Mouse (Mus musculus) liver, embryonic 12.5 days (tissue): ENCODE measurements around the gene Gpn2. TPM values are rescaled to one million over a fixed set of nuclear protein-coding genes. Genes with fewer than 3 reads are reported as not detected.
A peak's percentile ranks its signal among the peaks of the same experiment; 100 is the strongest.

Experiments
- ATAC-seq: fragments of 200-750 bp; cut with Nextera tagmentation; 2 replicates; pipeline ENCODE4 v1.8.0; 2017; ENCODE audit warnings: moderate number of reproducible peaks, mild to moderate bottlenecking, moderate library complexity
- H3K27ac ChIP-seq: fragments of 300-500 bp; sonication (generic); 2 replicates; pipeline ENCODE4 v1.5.1; 2016; ENCODE audit warnings: mild to moderate bottlenecking
- H3K27me3 ChIP-seq: fragments of 300-500 bp; sonication (generic); replicated peaks from 2 replicates; pipeline ENCODE4 v1.6.1; 2016; ENCODE audit warnings: mild to moderate bottlenecking, moderate library complexity
- H3K36me3 ChIP-seq: fragments of 300-500 bp; sonication (generic); 2 replicates; pipeline ENCODE4 v1.6.1; 2016; ENCODE audit warnings: mild to moderate bottlenecking, moderate library complexity
- H3K4me1 ChIP-seq: fragments of 300-500 bp; sonication (generic); 2 replicates; pipeline ENCODE4 v1.6.1; 2016
- H3K4me2 ChIP-seq: fragments of 300-500 bp; sonication (generic); 2 replicates; pipeline ENCODE4 v1.6.1; 2016; ENCODE audit warnings: mild to moderate bottlenecking, moderate library complexity
- H3K4me3 ChIP-seq: fragments of 300-500 bp; sonication (generic); 2 replicates; pipeline ENCODE4 v1.5.1; 2016; ENCODE audit warnings: mild to moderate bottlenecking, moderate library complexity
- H3K9ac ChIP-seq: fragments of 300-500 bp; sonication (generic); 2 replicates; pipeline ENCODE4 v1.6.1; 2016; ENCODE audit warnings: mild to moderate bottlenecking, moderate library complexity
- H3K9me3 ChIP-seq: fragments of 300-500 bp; sonication (generic); replicated peaks from 2 replicates; pipeline ENCODE4 v1.6.1; 2016; ENCODE audit warnings: mild to moderate bottlenecking, moderate library complexity
- WGBS: fragments of 180-500 bp; shearing (Covaris S2); methylation state at CpG from one replicate; pipeline ENCODE4 v1.1.7; 2016; ENCODE audit not compliant: insufficient replicate concordance; 5-methylcytosine and 5-hydroxymethylcytosine counted together
- polyA plus RNA-seq: library from polyadenylated mRNA; unstranded; fragments of >200 nt; fragmentation: Nextera tagmentation; extraction: Ambion mirVana; gene quantifications from 2 replicates; pipeline ENCODE4 v1.2.1, GENCODE M21; 2016

Gpn2 gene
- polyA plus RNA-seq, 1 experiment from 2014 or later = 16.2 TPM

DNA sequence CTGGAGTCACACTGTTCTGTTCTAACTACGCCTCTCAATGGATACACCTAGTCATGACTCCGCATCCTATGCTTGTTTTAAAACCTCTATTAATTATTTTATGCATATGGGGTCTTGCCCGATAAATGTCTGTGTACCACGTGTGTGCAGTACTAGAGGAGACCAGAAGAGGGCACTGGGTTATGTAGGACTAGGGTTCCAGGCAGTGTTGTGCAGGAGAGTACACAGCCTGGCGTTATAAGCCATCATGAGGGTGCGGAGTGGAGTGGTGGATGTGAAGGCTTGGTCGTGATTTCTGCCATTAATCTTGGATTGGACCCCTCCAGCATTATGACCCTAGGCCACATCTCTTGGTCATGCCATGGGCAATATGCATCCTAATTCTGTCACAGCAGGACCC is 28.3 kb downstream of the Gpn2 start:
- no peak overlapping the region for H3K9ac ChIP-seq
- no peaks in the 10 kb centered on the region for H3K27me3 ChIP-seq
- no peak overlapping the region for H3K27ac ChIP-seq
- WGBS = 87% methylated on average over 7 of the region's 7 CpGs
- H3K4me3 ChIP-seq = no peak overlapping the region
- no peak for ATAC-seq
- peaks cover 31% of the 10 kb centered on the region for H3K4me1 ChIP-seq
- H3K9me3 ChIP-seq = peaks cover 8% of the 10 kb centered on the region; the same call in 1 of the 2 replicates
- H3K4me2 ChIP-seq = no peak overlapping the region
- H3K36me3 ChIP-seq = peaks cover 51% of the 10 kb centered on the region

DNA sequence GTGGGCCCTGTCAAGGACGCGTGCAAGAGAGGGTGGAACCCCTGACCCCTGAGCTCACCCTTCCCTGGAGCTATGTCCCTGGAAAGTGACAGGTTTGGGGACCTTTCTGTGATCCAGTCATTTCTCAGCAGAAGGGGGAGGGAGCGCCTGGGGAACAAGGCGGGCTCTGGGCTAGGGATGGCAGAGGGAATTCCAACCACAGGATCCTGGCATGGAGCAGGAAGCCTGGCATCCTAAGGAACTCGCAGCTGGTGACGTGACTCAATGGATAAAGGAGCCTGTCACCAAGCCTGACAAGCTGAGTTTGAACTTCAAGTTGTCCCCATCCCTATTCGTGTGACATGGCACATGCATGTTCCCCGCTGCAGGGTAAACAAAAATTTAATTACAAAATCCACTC is 28.9 kb downstream of the Gpn2 start:
- Histone ChIP-seq H3K27ac (no peak overlapping the region), H3K4me3 (no peak overlapping the region), H3K27me3 (no peaks in the 10 kb centered on the region), H3K4me1 (peaks cover 30% of the 10 kb centered on the region), H3K36me3 (peaks cover 47% of the 10 kb centered on the region), H3K9ac (no peak overlapping the region), H3K9me3 (peaks cover 8% of the 10 kb centered on the region; the same call in 1 of the 2 replicates), H3K4me2 (no peak overlapping the region)
- 86% methylated on average over 8 of the region's 8 CpGs for WGBS
- no peak for ATAC-seq

DNA sequence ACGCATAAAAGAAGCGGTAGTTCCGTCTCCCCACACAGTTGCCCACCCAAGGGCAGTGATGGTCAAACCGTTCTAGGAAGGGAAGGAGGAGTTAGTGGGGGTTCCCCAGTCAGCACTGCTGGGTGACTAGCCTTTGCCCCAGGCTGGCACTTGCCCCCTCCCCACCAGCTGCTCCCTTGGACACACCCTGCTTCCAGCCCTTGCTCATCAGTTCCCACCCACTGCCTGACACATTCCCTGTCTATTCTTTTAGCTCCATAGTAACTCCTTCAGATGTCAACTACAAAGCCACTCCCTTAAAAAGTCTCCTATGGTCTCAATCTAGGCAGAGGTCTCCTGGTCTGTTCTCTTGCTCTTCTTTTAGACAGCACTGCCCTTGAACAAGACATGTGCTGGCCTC is 29.7 kb downstream of the Gpn2 start:
- Histone ChIP-seq H3K36me3 (peaks cover 40% of the 10 kb centered on the region), H3K27me3 (no peaks in the 10 kb centered on the region), H3K4me3 (no peak overlapping the region), H3K9ac (no peak overlapping the region), H3K4me1 (peaks cover 30% of the 10 kb centered on the region), H3K27ac (no peak overlapping the region), H3K4me2 (no peak overlapping the region), H3K9me3 (peaks cover 8% of the 10 kb centered on the region; the same call in 1 of the 2 replicates)
- ATAC-seq = no peak
- WGBS = 84% methylated on average over 4 of the region's 4 CpGs

DNA sequence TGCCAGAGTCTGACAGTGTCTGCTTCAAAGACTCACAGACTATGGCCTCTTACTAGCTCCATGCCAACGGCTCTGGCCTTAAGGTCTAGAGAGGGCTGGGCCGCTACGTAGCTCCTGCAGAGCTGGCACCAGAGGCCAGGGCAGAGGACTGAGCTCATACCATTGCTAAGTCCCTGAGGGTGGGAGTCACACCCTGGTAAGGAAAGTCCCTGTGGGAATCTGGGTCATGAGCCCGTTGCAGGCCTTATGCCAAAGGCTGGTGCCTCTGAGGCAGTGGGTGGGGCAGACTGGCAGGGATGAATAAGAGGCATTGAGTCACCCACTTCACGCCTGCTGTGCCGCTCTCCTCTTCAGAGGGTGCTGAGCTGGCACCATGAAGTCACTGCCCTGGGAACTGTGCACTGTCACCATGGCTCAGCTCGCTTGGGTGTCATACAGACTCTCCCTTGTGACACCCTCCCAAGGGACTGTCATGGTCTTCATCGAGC is 30.2 kb downstream of the Gpn2 start:
- H3K9ac ChIP-seq = no peak overlapping the region
- 75% methylated on average over 8 of the region's 8 CpGs for WGBS
- ATAC-seq = peak; percentile 36; the same call in 1 of the 2 replicates
- H3K27ac ChIP-seq = no peak overlapping the region
- H3K4me1 ChIP-seq = peaks cover 30% of the 10 kb centered on the region
- H3K4me3 ChIP-seq = no peak overlapping the region
- peaks cover 43% of the 10 kb centered on the region for H3K36me3 ChIP-seq
- no peaks in the 10 kb centered on the region for H3K27me3 ChIP-seq
- H3K9me3 ChIP-seq = peaks cover 8% of the 10 kb centered on the region; the same call in 1 of the 2 replicates
- no peak overlapping the region for H3K4me2 ChIP-seq

DNA sequence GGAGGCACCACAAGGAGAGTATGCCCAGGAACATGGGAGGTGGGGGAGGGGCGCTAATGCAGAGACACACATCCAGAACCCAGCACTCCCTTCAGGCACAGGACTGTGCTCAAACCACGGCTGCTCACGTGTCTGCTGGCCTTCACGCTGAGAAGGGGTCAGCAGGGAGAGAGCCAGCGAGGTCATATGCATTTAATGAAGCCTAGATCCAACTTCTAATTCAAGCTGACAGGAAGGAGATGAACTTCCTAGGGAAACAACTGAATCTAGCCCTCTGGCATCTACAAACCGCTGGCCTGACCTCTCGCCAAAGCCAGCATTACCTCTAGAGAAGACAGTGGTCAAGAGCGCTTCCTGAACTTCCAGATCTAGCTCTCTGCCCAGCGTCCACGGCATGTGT is 31.3 kb downstream of the Gpn2 start:
- no peak overlapping the region for H3K4me3 ChIP-seq
- 53% methylated on average over 10 of the region's 10 CpGs for WGBS
- H3K9ac ChIP-seq = no peak overlapping the region
- H3K4me1 ChIP-seq = peaks cover 31% of the 10 kb centered on the region
- no peak for ATAC-seq
- no peak overlapping the region for H3K27ac ChIP-seq
- peaks cover 8% of the 10 kb centered on the region; the same call in 1 of the 2 replicates for H3K9me3 ChIP-seq
- H3K36me3 ChIP-seq = peaks cover 40% of the 10 kb centered on the region
- H3K27me3 ChIP-seq = no peaks in the 10 kb centered on the region
- no peak overlapping the region for H3K4me2 ChIP-seq

DNA sequence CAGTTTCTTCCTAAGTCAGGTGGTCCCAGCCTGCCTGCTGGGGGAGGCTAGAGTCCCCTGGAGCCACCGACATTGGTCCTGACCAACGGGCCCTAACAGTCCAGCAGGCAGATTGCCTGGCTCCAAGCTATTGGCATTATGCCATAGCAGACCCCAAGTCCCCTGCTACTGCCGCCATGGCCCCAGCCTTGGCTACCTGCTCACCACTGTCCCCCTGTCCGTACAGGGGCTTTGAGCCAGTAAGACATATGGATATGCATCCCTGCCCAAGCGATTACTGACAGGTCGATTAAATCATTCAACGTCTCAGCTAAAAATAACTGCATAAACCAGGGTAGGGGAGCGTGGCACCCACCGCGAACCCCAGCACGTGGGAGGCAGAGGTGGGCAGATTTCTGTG is 33.8 kb downstream of the Gpn2 start:
- no peaks in the 10 kb centered on the region for H3K27me3 ChIP-seq
- peaks cover 33% of the 10 kb centered on the region for H3K4me1 ChIP-seq
- H3K27ac ChIP-seq = no peak overlapping the region
- H3K9me3 ChIP-seq = no peaks in the 10 kb centered on the region
- ATAC-seq = no peak
- peaks cover 25% of the 10 kb centered on the region for H3K36me3 ChIP-seq
- H3K9ac ChIP-seq = no peak overlapping the region
- H3K4me3 ChIP-seq = no peak overlapping the region
- WGBS = 80% methylated on average over 11 of the region's 11 CpGs
- H3K4me2 ChIP-seq = no peak overlapping the region

DNA sequence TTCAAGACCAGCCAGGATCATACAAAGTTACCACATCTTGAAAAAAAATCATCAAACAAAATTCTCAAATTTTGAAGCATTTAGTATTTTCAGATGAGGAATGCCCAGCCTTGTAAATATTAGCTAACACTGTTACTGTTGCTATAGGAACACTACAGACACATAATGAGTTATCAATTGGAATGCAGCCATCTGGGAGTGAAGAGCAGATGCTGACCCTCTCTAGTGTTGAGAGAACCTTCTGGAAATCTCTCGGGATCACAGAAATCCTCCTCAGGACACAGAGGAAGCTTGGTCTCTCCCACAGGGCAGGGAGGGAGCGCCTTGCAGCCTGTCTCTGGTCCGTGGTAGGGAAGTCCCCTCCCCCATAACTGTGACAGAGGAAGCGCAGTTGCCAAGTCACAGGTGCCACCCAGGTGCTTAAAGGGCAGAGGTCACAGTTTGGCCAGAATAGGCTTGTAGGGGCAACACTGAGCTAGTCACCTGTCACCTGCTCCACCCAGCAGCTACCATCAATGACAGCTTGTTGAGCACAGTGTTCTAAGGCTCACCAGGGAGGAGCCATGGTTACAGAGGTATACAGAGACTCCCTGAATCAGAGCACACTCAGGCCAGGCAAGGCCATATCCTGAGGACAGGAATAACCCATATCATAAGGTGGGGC is 35.4 kb downstream of the Gpn2 start:
- ATAC-seq = no peak
- H3K4me3 ChIP-seq = no peak overlapping the region
- no peaks in the 10 kb centered on the region for H3K9me3 ChIP-seq
- no peaks in the 10 kb centered on the region for H3K27me3 ChIP-seq
- 61% methylated on average over 4 of the region's 4 CpGs for WGBS
- no peak overlapping the region for H3K9ac ChIP-seq
- H3K36me3 ChIP-seq = peaks cover 16% of the 10 kb centered on the region; the same call in 1 of the 2 replicates
- H3K4me1 ChIP-seq = peaks cover 44% of the 10 kb centered on the region
- no peak overlapping the region for H3K4me2 ChIP-seq
- H3K27ac ChIP-seq = no peak overlapping the region

DNA sequence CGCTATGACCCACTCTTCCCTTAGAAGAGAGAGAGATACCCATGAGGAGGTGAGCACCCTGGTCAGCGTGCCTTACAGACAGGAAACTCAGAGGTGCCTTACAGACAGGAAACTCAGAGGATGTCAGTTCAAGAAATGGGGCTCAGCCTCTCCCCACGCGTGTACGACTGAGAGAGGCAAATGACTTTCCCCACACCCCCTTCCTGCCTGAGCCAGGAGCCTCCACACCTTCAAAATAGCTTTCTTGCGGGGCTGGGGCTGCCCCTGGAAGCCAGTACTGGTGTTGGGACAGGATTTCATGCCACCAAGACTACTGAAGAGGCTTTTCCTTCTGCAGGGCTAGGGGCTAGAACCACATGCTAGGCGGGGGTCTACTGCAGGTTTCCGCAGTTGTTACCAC is 36.5 kb downstream of the Gpn2 start:
- Histone ChIP-seq H3K9ac (no peak overlapping the region), H3K4me3 (no peak overlapping the region), H3K4me2 (no peak overlapping the region), H3K9me3 (no peaks in the 10 kb centered on the region), H3K36me3 (peaks cover 19% of the 10 kb centered on the region; the same call in 1 of the 2 replicates), H3K27ac (no peak overlapping the region), H3K27me3 (no peaks in the 10 kb centered on the region), H3K4me1 (peaks cover 52% of the 10 kb centered on the region)
- ATAC-seq = no peak
- 74% methylated on average over 8 of the region's 8 CpGs for WGBS

DNA sequence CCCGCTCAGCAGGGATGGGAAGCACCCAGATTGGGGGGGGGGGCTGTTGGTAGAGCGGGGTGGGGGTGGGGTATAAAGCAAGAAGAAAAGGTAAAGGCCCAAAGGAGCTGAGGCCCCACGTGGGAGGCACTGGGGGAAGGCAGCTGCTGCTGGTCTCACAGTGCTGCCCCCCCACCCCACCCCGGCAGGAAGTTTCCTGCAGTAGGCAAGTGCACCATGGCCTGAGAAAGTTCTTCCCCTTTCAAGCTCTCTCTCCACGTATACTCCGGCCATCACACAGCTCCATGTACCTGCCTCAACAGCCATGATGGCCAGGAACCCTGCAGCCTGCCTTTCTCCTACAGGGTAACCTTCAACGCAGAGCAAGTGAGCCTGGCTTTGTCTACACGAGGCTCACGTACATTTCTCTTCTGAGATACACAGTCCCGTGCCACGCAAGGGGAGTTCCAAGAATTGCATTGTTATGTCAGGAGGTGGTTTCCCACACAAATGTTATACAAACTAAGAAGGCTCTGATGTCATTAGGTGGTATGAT is 38.1 kb downstream of the Gpn2 start:
- no peak for ATAC-seq
- Histone ChIP-seq H3K27ac (no peak overlapping the region), H3K4me2 (no peak overlapping the region), H3K9me3 (no peaks in the 10 kb centered on the region), H3K4me3 (no peak overlapping the region), H3K36me3 (peaks cover 30% of the 10 kb centered on the region), H3K27me3 (no peaks in the 10 kb centered on the region), H3K4me1 (peaks cover 56% of the 10 kb centered on the region), H3K9ac (no peak overlapping the region)
- 51% methylated on average over 11 of the region's 11 CpGs for WGBS

DNA sequence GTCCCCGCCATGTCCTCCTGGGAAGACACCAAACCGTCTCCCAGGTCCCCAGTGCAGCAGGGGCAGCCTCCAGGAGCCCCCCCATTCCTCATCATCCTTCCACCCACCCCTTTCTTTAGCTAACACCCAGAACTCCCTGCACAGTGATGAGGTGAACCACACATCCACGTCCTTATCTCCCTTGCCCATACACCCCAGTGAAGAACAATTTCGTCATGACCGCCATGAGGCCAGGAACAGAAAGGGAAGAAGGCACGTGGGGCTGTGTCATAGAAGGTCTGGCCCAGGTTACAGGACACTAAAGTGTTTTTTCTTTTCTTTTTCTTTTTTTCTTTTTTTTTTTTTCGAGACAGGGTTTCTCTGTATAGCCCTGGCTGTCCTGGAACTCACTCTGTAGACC is 40.7 kb downstream of the Gpn2 start:
- Histone ChIP-seq H3K36me3 (peaks cover 26% of the 10 kb centered on the region), H3K27me3 (no peaks in the 10 kb centered on the region), H3K4me1 (peaks cover 60% of the 10 kb centered on the region), H3K27ac (peak overlapping the region; percentile 67), H3K9ac (no peak overlapping the region), H3K4me2 (no peak overlapping the region), H3K9me3 (no peaks in the 10 kb centered on the region), H3K4me3 (no peak overlapping the region)
- peak; percentile 84 for ATAC-seq
- 37% methylated on average over 7 of the region's 7 CpGs for WGBS

DNA sequence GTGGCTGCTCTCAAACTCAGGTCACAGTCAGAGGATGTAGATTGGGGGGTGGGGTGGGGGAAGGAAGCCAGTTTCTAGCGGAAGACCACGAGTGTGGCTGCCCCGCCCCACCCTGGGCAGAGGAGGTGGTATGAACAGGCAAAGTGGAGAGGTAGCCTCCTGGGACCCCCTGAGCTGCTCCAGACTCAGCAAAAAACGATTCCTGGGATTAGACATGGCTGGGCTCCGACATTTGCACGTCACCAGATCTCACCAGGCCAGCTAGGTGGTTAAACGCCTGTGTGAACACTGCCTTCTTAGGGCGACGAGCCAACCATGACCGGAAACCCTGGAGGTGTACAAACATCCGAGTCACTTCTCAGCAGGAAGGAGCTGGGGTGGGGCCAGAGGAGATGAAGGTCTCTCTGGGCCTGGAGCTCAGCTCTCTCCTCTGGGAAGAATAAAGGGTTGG is 41.5 kb downstream of the Gpn2 start:
- Histone ChIP-seq H3K4me3 (no peak overlapping the region), H3K4me2 (peak overlapping the region; percentile 13), H3K9me3 (no peaks in the 10 kb centered on the region), H3K4me1 (peaks cover 58% of the 10 kb centered on the region), H3K27ac (peak overlapping the region; percentile 67), H3K36me3 (peaks cover 26% of the 10 kb centered on the region), H3K9ac (0 out of 2 replicates have a peak overlapping the region, but pooled peaks have one; percentile 32), H3K27me3 (no peaks in the 10 kb centered on the region)
- ATAC-seq = peak; percentile 34; the same call in 1 of the 2 replicates
- WGBS = 30% methylated on average over 11 of the region's 11 CpGs

DNA sequence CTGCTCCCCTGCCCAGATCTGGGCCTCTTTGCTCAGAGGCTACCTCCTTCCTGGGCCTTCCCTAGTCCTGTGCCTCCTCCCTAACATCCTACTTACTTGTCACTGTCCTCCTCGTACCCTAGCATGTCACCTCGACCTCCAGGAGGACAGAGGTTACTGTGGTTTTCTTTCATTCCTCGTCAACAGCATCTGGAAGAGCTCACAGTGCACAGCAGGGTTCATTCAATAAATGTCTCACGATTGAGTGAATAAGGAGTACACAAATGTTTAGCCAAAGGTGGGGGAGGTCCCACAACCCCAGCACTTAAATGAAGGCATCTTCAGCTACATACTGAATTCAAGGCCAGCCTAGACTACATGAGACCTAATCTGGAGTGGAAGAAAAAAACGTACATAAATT is 42.1 kb downstream of the Gpn2 start:
- H3K4me2 ChIP-seq = no peak overlapping the region
- ATAC-seq = no peak

More for the DNA sequence above, 42.1 kb downstream of the Gpn2 start:
- Histone ChIP-seq H3K4me1 (peaks cover 59% of the 10 kb centered on the region), H3K9me3 (no peaks in the 10 kb centered on the region), H3K27ac (peak overlapping the region; percentile 67), H3K4me3 (no peak overlapping the region), H3K9ac (no peak overlapping the region), H3K36me3 (peaks cover 26% of the 10 kb centered on the region), H3K27me3 (no peaks in the 10 kb centered on the region)
- WGBS = 56% methylated on average over 5 of the region's 5 CpGs
